Mouse (Mus musculus) limb, embryonic 10.5 days (tissue): ENCODE measurements around the gene Sun2. TPM values are rescaled to one million over a fixed set of nuclear protein-coding genes. Genes with fewer than 3 reads are reported as not detected.

ENCODE experiments used
- DNase-seq: peaks from one replicate; pipeline ENCODE4 v3.0.0-alpha.2; 2017; ENCODE audit warnings: low spot score
- H3K27ac ChIP-seq: fragments of 300-500 bp; sonication (generic); 2 replicates; pipeline ENCODE4 v1.5.1; 2016; ENCODE audit warnings: mild to moderate bottlenecking
- H3K27me3 ChIP-seq: fragments of 300-500 bp; sonication (generic); 2 replicates; pipeline ENCODE4 v1.6.1; 2016; ENCODE audit warnings: low read depth, mild to moderate bottlenecking; ENCODE audit not compliant: poor library complexity, severe bottlenecking
- H3K36me3 ChIP-seq: fragments of 300-500 bp; sonication (generic); 2 replicates; pipeline ENCODE4 v1.6.1; 2016; ENCODE audit warnings: mild to moderate bottlenecking, moderate library complexity
- H3K4me1 ChIP-seq: fragments of 300-500 bp; sonication (generic); 2 replicates; pipeline ENCODE4 v1.6.1; 2016
- H3K4me3 ChIP-seq: fragments of 300-500 bp; sonication (generic); 2 replicates; pipeline ENCODE4 v1.5.1; 2016; ENCODE audit warnings: mild to moderate bottlenecking, moderate library complexity
- H3K9me3 ChIP-seq: fragments of 300-500 bp; sonication (generic); replicated peaks from 2 replicates; pipeline ENCODE4 v1.6.1; 2016; ENCODE audit warnings: mild to moderate bottlenecking
- whole genome bisulfite sequencing: fragments of 180-500 bp; shearing (Covaris S2); methylation state at CpG from one replicate; pipeline ENCODE4 v1.1.7; 2016; 5-methylcytosine and 5-hydroxymethylcytosine counted together
- polyA plus RNA-seq: library from polyadenylated mRNA; unstranded; fragments of >200 nt; fragmentation: Nextera tagmentation; extraction: Ambion mirVana; gene quantifications from 2 replicates; pipeline ENCODE4 v1.2.1, GENCODE M21; 2016

Gene Sun2
- 2.8 and 3.8 TPM in 2 replicates for polyA plus RNA-seq

GRCm38 (mm10) chr15:79741921-79742705 lies at the start of gene Sun2:
Gene Sun2 (minus strand): TSS chr15:79742536.
- DNase-seq, result peak; percentile 94
- H3K36me3 ChIP-seq, result peaks cover 33% of the 10 kb centered on the region
- H3K9me3 ChIP-seq, result no peaks in the 10 kb centered on the region
- H3K4me3 ChIP-seq, result peak within 1 kb of the TSS; percentile 98
- H3K27me3 ChIP-seq, result no peaks in the 10 kb centered on the region
- H3K4me1 ChIP-seq, result peaks cover 38% of the 10 kb centered on the region
- under 1% methylated on average over 92 of the region's 93 CpGs for WGBS
- H3K27ac ChIP-seq, result peak within 1 kb of the TSS; percentile 94

DNA sequence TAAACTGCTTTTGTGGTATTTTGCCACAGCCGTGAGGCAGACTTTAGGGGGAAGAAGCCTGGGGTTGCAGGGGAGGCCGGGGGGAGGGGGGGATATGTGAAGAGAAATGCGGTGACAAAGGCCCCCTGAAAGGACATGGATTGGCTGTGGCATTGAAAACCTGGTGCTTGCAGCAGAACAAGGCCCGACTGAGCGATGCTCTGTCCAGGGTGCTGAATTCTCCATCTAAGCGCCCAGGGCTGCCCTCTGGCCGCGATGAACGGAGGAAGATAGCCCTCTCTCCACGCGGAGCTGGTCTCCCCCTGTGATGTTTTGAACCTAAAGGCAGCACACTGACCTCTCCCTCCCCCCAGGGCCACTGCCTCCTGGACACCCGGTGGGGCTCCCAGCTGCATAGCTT lies 49.2 kb upstream of the Sun2 start:
- no peaks in the 10 kb centered on the region for H3K9me3 ChIP-seq
- 3% methylated on average over 12 of the region's 12 CpGs for WGBS
- DNase-seq, result peak; percentile 84
- H3K36me3 ChIP-seq, result no peaks in the 10 kb centered on the region
- H3K4me1 ChIP-seq, result peaks cover 9% of the 10 kb centered on the region; the same call in 1 of the 2 replicates
- H3K27me3 ChIP-seq, result peaks cover 55% of the 10 kb centered on the region
- no peak overlapping the region for H3K27ac ChIP-seq
- no peak overlapping the region for H3K4me3 ChIP-seq

- Histone ChIP-seq H3K36me3 (no peaks in the 10 kb centered on the region), H3K4me3 (no peak overlapping the region), H3K27me3 (peaks cover 55% of the 10 kb centered on the region), H3K27ac (no peak overlapping the region), H3K9me3 (no peaks in the 10 kb centered on the region), H3K4me1 (peaks cover 9% of the 10 kb centered on the region; the same call in 1 of the 2 replicates)
- 86% methylated on average over 6 of the region's 6 CpGs for WGBS
- no peak for DNase-seq
Observed at GRCm38 (mm10) chr15:79790905-79791304, 48.6 kb upstream of the Sun2 start.

DNA sequence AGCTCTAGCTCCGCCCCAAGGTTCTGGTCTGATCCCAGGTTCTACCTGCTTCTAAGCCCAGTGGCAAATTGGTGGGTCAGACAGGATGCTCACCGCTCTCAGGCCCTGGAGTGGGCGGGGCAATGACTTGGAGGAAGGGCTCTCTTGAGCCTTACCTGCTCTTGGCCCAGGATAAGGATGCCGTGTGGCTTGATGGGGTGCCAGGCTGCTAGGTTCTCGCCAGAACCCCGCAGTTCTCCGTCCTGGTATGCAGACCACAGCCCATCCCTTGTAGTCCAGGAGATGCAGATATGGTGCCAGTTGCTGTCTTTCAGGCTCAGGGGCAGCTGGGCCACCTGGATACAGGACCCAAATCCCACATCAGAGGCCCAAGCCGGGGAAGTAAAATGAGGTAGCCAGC lies 47.8 kb upstream of the Sun2 start:
- no peak overlapping the region for H3K27ac ChIP-seq
- WGBS, result 52% methylated on average over 8 of the region's 8 CpGs
- H3K4me1 ChIP-seq, result peaks cover 9% of the 10 kb centered on the region; the same call in 1 of the 2 replicates
- H3K4me3 ChIP-seq, result no peak overlapping the region
- no peak for DNase-seq
- H3K9me3 ChIP-seq, result no peaks in the 10 kb centered on the region
- H3K36me3 ChIP-seq, result no peaks in the 10 kb centered on the region
- peaks cover 54% of the 10 kb centered on the region for H3K27me3 ChIP-seq

DNA sequence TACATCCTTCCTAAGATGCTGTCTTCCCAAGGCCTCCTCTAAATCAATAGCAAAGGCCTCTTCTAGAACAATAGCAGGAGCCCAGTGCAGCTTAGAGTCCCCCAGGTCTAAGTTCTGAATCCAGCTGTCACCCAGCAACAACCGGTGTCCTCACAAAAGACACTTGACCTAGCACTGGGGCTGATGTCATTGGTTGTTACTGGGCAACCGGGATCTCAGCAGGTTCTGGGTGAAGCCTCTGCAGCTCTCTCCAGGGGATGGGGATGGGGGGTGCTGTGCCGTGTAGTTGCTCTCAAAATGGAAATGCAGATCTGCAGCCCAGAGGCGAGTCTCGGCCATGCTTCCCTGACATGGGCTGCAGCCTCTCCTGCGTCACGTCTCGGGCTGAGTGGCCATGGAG lies 45.5 kb upstream of the Sun2 start:
- 0 out of 2 replicates have a peak, but pooled peaks cover 4% of the 10 kb centered on the region for H3K4me1 ChIP-seq
- H3K27me3 ChIP-seq, result peaks cover 33% of the 10 kb centered on the region
- 70% methylated on average over 8 of the region's 8 CpGs for WGBS
- no peaks in the 10 kb centered on the region for H3K9me3 ChIP-seq
- no peaks in the 10 kb centered on the region for H3K36me3 ChIP-seq
- no peak overlapping the region for H3K4me3 ChIP-seq
- no peak for DNase-seq
- H3K27ac ChIP-seq, result no peak overlapping the region

DNA sequence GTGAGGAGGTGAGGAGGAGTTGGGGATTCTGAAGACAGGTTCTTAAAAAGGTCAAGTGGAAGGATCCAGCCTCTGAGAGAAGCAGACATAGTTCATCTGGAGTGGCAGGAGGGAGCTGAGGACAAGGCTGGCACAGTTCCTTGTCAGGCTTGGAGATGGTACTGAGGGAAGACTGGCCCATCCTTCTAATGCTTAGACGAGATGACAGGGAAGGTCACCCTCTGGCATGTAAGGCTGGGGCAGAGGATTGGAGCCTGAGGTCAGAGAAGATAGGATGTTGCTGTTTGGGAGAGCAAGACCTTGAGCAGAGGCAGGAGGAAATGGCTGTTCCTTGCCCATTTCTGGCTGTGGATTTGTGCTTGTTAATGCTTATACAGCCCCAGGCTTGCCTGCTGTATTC lies 42.7 kb upstream of the Sun2 start:
- no peaks in the 10 kb centered on the region for H3K4me1 ChIP-seq
- DNase-seq, result no peak
- H3K27me3 ChIP-seq, result peaks cover 7% of the 10 kb centered on the region; the same call in 1 of the 2 replicates
- H3K4me3 ChIP-seq, result no peak overlapping the region
- H3K36me3 ChIP-seq, result no peaks in the 10 kb centered on the region
- 70% methylated on average over 1 of the region's 1 CpGs for WGBS
- H3K27ac ChIP-seq, result no peak overlapping the region
- H3K9me3 ChIP-seq, result no peaks in the 10 kb centered on the region

GRCm38 (mm10) chr15:79777749-79778148 lies 35.4 kb upstream of the Sun2 start, which contains the start of gene Dnal4:
Gene Dnal4 (minus strand): TSS chr15:79777849.
- no peak for DNase-seq
- Histone ChIP-seq H3K36me3 (no peaks in the 10 kb centered on the region), H3K27me3 (no peaks in the 10 kb centered on the region), H3K4me1 (peaks cover 28% of the 10 kb centered on the region), H3K9me3 (no peaks in the 10 kb centered on the region), H3K27ac (no peak within 1 kb of the TSS), H3K4me3 (no peak within 1 kb of the TSS)

- Histone ChIP-seq H3K36me3 (no peaks in the 10 kb centered on the region), H3K27ac (no peak overlapping the region), H3K4me3 (no peak overlapping the region), H3K27me3 (no peaks in the 10 kb centered on the region), H3K9me3 (no peaks in the 10 kb centered on the region), H3K4me1 (peaks cover 28% of the 10 kb centered on the region)
- 67% methylated on average over 7 of the region's 7 CpGs for WGBS
- DNase-seq, result no peak
Observed at GRCm38 (mm10) chr15:79775662-79776061, 33.3 kb upstream of the Sun2 start.

- under 1% methylated on average over 48 of the region's 50 CpGs for WGBS
- peaks cover 22% of the 10 kb centered on the region for H3K4me1 ChIP-seq
- no peaks in the 10 kb centered on the region for H3K36me3 ChIP-seq
- H3K9me3 ChIP-seq, result no peaks in the 10 kb centered on the region
- H3K27me3 ChIP-seq, result no peaks in the 10 kb centered on the region
- DNase-seq, result peak; percentile 89
- H3K4me3 ChIP-seq, result peak overlapping the region; percentile 93
- peak overlapping the region; percentile 91 for H3K27ac ChIP-seq
Observed at GRCm38 (mm10) chr15:79774117-79775027, 32.0 kb upstream of the Sun2 start.

GRCm38 (mm10) chr15:79770629-79771240 lies 28.4 kb upstream of the Sun2 start:
- no peak overlapping the region for H3K4me3 ChIP-seq
- H3K36me3 ChIP-seq, result no peaks in the 10 kb centered on the region
- 83% methylated on average over 21 of the region's 21 CpGs for WGBS
- no peaks in the 10 kb centered on the region for H3K27me3 ChIP-seq
- H3K27ac ChIP-seq, result no peak overlapping the region
- H3K9me3 ChIP-seq, result no peaks in the 10 kb centered on the region
- DNase-seq, result no peak
- H3K4me1 ChIP-seq, result peaks cover 22% of the 10 kb centered on the region

DNA sequence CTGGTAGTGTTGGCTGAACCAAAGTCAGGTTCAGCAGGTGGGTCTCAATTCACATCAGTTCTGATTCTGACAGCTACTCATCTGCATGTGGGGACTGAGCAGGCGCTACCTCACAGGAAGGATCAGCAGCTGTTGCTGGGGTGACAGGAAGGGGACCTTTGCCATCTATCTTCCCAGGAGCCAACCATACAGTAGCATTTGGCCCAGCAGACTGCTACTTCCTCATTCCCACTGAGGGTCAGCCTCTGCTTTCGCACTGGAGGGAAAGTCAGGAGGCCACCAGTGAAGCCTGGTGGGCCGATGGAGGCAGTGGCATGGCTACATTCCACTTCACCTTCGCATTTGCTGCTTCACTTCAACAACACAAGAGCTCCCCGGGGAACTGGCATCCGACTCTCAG lies 26.0 kb upstream of the Sun2 start:
- WGBS, result 66% methylated on average over 6 of the region's 6 CpGs
- peaks cover 22% of the 10 kb centered on the region for H3K36me3 ChIP-seq

DNA sequence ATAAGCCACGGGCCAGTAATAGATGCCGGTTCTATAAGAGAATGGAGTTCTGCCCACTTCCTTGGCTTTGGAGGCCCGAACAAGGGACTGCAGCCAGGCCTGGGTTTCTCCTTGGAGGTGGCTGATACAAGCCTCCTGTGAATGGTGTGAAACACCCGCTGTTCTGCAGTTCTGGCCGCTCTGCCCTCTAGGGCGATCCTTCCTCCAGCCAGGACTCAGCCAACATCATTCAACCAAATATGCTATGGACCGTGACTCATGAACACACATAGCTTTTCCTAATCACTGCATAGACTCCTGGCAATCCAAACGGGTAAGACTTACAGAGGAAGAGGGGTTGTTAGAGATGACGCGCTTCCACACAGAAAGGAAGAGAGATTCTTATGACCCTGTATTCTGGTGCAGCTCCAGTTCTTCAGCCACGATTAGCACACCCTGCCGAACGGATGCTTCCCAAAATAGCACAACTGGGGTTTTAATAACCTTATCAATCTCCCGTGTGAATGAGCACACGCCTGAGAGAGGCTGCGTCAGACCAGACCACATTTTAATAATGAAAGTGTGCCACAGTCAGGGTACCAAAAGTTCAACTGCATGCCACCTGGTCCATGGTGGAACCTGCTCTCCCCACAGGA lies 25.1 kb upstream of the Sun2 start:
- Histone ChIP-seq H3K27ac (0 out of 2 replicates have a peak overlapping the region, but pooled peaks have one; percentile 11), H3K36me3 (peaks cover 31% of the 10 kb centered on the region), H3K27me3 (no peaks in the 10 kb centered on the region), H3K4me3 (no peak overlapping the region), H3K9me3 (no peaks in the 10 kb centered on the region), H3K4me1 (no peaks in the 10 kb centered on the region)
- WGBS, result 91% methylated on average over 16 of the region's 16 CpGs
- no peak for DNase-seq

More for the DNA sequence above, 26.0 kb upstream of the Sun2 start:
- Histone ChIP-seq H3K27ac (no peak overlapping the region), H3K9me3 (no peaks in the 10 kb centered on the region), H3K4me1 (peaks cover 5% of the 10 kb centered on the region), H3K4me3 (no peak overlapping the region), H3K27me3 (no peaks in the 10 kb centered on the region)
- DNase-seq, result no peak
